Mouse (Mus musculus): ENCODE results near the gene Onecut1.
A peak's percentile ranks its signal among the peaks of the same experiment; 100 is the strongest.

Onecut1 gene

GRCm38 (mm10) chr9:74862096-74862780, 517 bp downstream of the Onecut1 start:
- DNase-seq (ENCODE audit: low spot score) = no peak

GRCm38 (mm10) chr9:74862783-74863654, 1.3 kb downstream of the Onecut1 start:
- DNase-seq (ENCODE audit: low spot score) = no peak

- DNase-seq (ENCODE audit: low spot score) = no peak
Measured at GRCm38 (mm10) chr9:74863655-74864443, 2.1 kb downstream of the Onecut1 start.

GRCm38 (mm10) chr9:74864471-74864870, 2.8 kb downstream of the Onecut1 start:
- DNase-seq (ENCODE audit: low spot score) = no peak

GRCm38 (mm10) chr9:74866596-74867313, 5.0 kb downstream of the Onecut1 start:
- DNase-seq (ENCODE audit: low spot score) = no peak

- DNase-seq (ENCODE audit: low spot score) = peak; percentile 58
Measured at GRCm38 (mm10) chr9:74867641-74868205, 6.0 kb downstream of the Onecut1 start.

- DNase-seq (ENCODE audit: low spot score) = no peak
Measured at GRCm38 (mm10) chr9:74868336-74868950, 6.7 kb downstream of the Onecut1 start.

- DNase-seq (ENCODE audit: low spot score) = peak; percentile 86
Measured at GRCm38 (mm10) chr9:74870960-74871688, 9.4 kb downstream of the Onecut1 start.

- no peak for DNase-seq (ENCODE audit: low spot score)
Measured at GRCm38 (mm10) chr9:74876328-74876727, 14.6 kb downstream of the Onecut1 start.

- DNase-seq (ENCODE audit: low spot score) = no peak
Measured at GRCm38 (mm10) chr9:74877709-74878108, 16.0 kb downstream of the Onecut1 start.

GRCm38 (mm10) chr9:74887866-74888265, 26.1 kb downstream of the Onecut1 start:
- no peak for DNase-seq (ENCODE audit: low spot score)

GRCm38 (mm10) chr9:74896742-74897141, 35.0 kb downstream of the Onecut1 start:
- no peak for DNase-seq (ENCODE audit: low spot score)

- DNase-seq (ENCODE audit: low spot score) = no peak
Measured at GRCm38 (mm10) chr9:74897375-74897982, 35.8 kb downstream of the Onecut1 start.

GRCm38 (mm10) chr9:74900141-74900540, 38.4 kb downstream of the Onecut1 start:
- DNase-seq (ENCODE audit: low spot score) = no peak

GRCm38 (mm10) chr9:74904866-74905508, 43.3 kb downstream of the Onecut1 start:
- peak; percentile 85 for DNase-seq (ENCODE audit: low spot score)

GRCm38 (mm10) chr9:74906951-74907350, 45.2 kb downstream of the Onecut1 start:
- no peak for DNase-seq (ENCODE audit: low spot score)

- DNase-seq (ENCODE audit: low spot score) = peak; percentile 35
Measured at GRCm38 (mm10) chr9:74909245-74909644, 47.5 kb downstream of the Onecut1 start.

- no peak for DNase-seq (ENCODE audit: low spot score)
Measured at GRCm38 (mm10) chr9:74910226-74910759, 48.6 kb downstream of the Onecut1 start.

- DNase-seq (ENCODE audit: low spot score) = no peak
Measured at GRCm38 (mm10) chr9:74911430-74911829, 49.7 kb downstream of the Onecut1 start.
